Mouse (Mus musculus): Measurements from ENCODE around the gene Atp8a2. TPM values are rescaled to one million over a fixed set of nuclear protein-coding genes. Genes with fewer than 3 reads are reported as not detected.

Gene Atp8a2
- polyA plus RNA-seq, 1 experiment from 2014 or later, result 51.5 TPM

DNA sequence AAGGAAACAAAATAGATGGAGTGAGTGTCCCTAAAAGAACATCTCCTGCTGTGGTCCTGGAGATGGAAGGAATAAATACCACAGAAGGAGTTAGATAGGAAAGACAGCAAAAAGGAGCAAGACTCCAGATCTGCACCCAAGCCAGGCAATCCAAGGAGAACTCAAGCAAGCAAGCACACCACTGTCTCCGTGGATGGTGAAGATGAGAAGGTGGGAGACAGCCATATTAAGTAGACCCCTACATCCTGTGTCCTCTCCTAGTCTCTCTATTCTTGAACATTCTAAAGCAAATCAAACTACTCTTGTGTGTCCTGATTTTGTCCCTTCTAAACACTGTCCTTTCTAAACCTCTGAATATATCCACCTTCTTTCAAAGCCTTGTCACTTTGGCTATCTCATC lies 552.8 kb downstream of the Atp8a2 start:
- H3K27me3 ChIP-seq (ENCODE audit: control insufficient read depth, insufficient read depth, low read length), result no peaks in the 10 kb centered on the region
- no peaks in the 10 kb centered on the region for H3K9me3 ChIP-seq (ENCODE audit: control insufficient read depth, low read length)
- no peak overlapping the region for H3K9ac ChIP-seq (replicated peaks; ENCODE audit: low read depth, low read length)
- no peak overlapping the region for H3K4me3 ChIP-seq (ENCODE audit: low read depth, low read length)
- H3K36me3 ChIP-seq (ENCODE audit: control insufficient read depth, insufficient read depth, low read length), result no peaks in the 10 kb centered on the region
- ATAC-seq (ENCODE audit: low read depth), result no peak
- no peak overlapping the region for H3K27ac ChIP-seq (ENCODE audit: low read depth, low read length)
- WGBS, result 90% methylated on average over 1 of the region's 1 CpGs
- H3K4me2 ChIP-seq (ENCODE audit: low read depth, low read length), result no peak overlapping the region
- no peaks in the 10 kb centered on the region for H3K4me1 ChIP-seq (ENCODE audit: control insufficient read depth, insufficient read depth, low read length)

DNA sequence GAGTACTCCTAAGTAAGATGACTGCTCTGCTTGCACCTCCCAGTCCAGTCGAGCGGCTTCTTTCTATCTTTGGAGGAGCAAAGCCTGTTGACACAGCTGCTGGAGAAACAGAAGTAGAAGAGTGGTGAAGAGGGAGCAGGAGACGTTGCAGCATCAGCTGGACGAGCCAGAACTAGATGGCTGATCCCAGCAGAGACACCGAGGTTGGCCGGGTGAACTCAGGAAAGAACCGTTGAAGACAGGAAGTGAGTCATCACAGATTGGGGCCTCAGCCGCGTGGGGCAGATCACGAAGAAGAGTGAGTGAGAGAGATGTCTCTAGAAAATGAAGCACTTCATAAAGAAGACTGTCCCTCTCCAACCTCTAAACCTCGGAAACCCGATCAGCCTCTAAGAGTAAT lies 553.4 kb downstream of the Atp8a2 start:
- Histone ChIP-seq H3K4me3 (ENCODE audit: low read depth, low read length) (no peak overlapping the region), H3K27me3 (ENCODE audit: control insufficient read depth, insufficient read depth, low read length) (no peaks in the 10 kb centered on the region), H3K27ac (ENCODE audit: low read depth, low read length) (no peak overlapping the region), H3K36me3 (ENCODE audit: control insufficient read depth, insufficient read depth, low read length) (no peaks in the 10 kb centered on the region), H3K4me2 (ENCODE audit: low read depth, low read length) (no peak overlapping the region), H3K9me3 (ENCODE audit: control insufficient read depth, low read length) (no peaks in the 10 kb centered on the region), H3K9ac (replicated peaks; ENCODE audit: low read depth, low read length) (no peak overlapping the region), H3K4me1 (ENCODE audit: control insufficient read depth, insufficient read depth, low read length) (no peaks in the 10 kb centered on the region)
- 81% methylated on average over 12 of the region's 12 CpGs for WGBS
- no peak for ATAC-seq (ENCODE audit: low read depth)

DNA sequence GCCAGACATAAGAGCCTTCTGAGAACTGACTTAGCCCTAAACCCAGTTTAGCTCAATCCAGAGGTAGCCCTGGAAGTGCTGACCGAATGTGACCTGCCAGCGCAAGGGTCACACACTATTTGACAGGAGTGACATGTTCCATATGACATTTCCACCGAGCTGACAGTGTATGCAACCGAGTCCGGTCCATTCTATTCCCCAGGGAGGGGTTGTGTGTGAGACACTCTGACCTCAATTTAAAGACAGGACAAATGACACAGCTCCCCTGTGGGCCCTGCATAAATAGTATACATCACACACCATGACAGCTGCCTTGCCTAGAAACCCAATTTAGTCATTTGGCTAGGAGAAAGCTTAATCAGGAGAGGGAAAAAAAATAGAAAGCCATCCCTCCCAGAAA lies 555.1 kb downstream of the Atp8a2 start:
- Histone ChIP-seq H3K4me3 (ENCODE audit: low read depth, low read length) (no peak overlapping the region), H3K9me3 (ENCODE audit: control insufficient read depth, low read length) (no peaks in the 10 kb centered on the region), H3K36me3 (ENCODE audit: control insufficient read depth, insufficient read depth, low read length) (no peaks in the 10 kb centered on the region), H3K27me3 (ENCODE audit: control insufficient read depth, insufficient read depth, low read length) (no peaks in the 10 kb centered on the region), H3K9ac (replicated peaks; ENCODE audit: low read depth, low read length) (no peak overlapping the region), H3K27ac (ENCODE audit: low read depth, low read length) (no peak overlapping the region), H3K4me1 (ENCODE audit: control insufficient read depth, insufficient read depth, low read length) (no peaks in the 10 kb centered on the region), H3K4me2 (ENCODE audit: low read depth, low read length) (no peak overlapping the region)
- no peak for ATAC-seq (ENCODE audit: low read depth)
- WGBS, result 44% methylated on average over 5 of the region's 5 CpGs

DNA sequence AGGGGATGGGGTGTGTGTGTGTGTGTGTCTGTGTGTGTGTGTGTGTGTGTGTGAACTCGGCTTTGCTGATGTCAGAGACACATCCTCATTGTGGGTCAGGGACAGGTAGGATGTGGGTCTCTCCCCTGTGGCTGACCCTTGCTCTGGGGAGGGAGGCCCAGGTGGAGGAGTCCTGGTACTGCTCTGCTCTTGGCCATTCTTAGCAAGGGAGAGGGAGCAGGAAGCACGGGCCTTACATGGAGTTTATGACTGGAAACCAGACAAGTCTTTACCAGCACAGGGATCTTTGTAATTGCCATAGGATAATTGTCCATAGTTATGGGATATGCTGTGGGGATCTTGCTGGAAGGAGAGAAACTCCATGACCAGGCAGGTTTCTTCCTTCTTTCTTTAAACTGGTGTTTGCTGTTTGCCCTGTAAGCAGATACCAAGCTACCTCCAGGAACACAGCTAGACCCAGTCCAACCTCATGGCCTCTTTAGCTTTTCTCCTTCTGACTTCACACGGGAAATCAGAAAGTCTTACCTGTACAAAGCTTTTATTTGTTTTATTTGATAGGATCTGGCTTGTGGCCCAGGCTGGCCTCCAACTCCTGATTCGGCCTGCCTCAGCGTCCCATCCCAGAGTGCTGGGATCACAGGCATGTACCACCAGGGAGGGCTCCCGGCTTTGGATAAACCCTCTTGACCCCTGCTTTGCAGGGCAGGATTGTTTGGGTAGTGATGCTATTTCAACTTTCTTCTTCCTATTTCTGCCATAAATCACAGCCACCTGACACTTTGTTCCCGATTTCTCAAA lies 557.9 kb downstream of the Atp8a2 start:
- Histone ChIP-seq H3K27me3 (ENCODE audit: control insufficient read depth, insufficient read depth, low read length) (no peaks in the 10 kb centered on the region), H3K36me3 (ENCODE audit: control insufficient read depth, insufficient read depth, low read length) (no peaks in the 10 kb centered on the region), H3K9ac (replicated peaks; ENCODE audit: low read depth, low read length) (no peak overlapping the region), H3K27ac (ENCODE audit: low read depth, low read length) (no peak overlapping the region), H3K9me3 (ENCODE audit: control insufficient read depth, low read length) (no peaks in the 10 kb centered on the region), H3K4me1 (ENCODE audit: control insufficient read depth, insufficient read depth, low read length) (no peaks in the 10 kb centered on the region), H3K4me3 (ENCODE audit: low read depth, low read length) (no peak overlapping the region), H3K4me2 (ENCODE audit: low read depth, low read length) (no peak overlapping the region)
- ATAC-seq (ENCODE audit: low read depth), result no peak
- WGBS, result 68% methylated on average over 7 of the region's 7 CpGs

DNA sequence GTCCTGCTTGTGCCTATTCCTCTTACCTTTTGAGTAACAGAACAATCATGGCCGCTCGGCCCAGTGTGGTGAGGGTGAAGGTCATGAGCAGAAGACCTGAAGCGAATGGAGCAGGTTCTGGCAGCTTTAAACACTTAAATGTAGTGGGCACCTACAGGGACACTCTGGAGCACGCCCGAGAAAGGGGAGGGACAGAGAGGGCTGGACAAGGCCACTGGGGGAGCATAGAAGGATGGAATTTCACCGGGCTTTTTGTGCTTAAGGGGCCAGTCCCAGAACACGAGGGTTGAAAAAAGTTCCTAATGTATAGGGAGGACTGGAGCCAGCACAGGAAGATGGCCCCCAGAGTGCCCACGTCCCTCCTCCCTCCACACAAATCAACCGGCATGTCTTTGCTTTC lies 563.0 kb downstream of the Atp8a2 start:
- Histone ChIP-seq H3K27me3 (ENCODE audit: control insufficient read depth, insufficient read depth, low read length) (no peaks in the 10 kb centered on the region), H3K9ac (replicated peaks; ENCODE audit: low read depth, low read length) (no peak overlapping the region), H3K36me3 (ENCODE audit: control insufficient read depth, insufficient read depth, low read length) (no peaks in the 10 kb centered on the region), H3K4me1 (ENCODE audit: control insufficient read depth, insufficient read depth, low read length) (no peaks in the 10 kb centered on the region), H3K4me3 (ENCODE audit: low read depth, low read length) (no peak overlapping the region), H3K9me3 (ENCODE audit: control insufficient read depth, low read length) (no peaks in the 10 kb centered on the region), H3K4me2 (ENCODE audit: low read depth, low read length) (no peak overlapping the region), H3K27ac (ENCODE audit: low read depth, low read length) (no peak overlapping the region)
- WGBS, result 89% methylated on average over 9 of the region's 9 CpGs
- ATAC-seq (ENCODE audit: low read depth), result no peak

DNA sequence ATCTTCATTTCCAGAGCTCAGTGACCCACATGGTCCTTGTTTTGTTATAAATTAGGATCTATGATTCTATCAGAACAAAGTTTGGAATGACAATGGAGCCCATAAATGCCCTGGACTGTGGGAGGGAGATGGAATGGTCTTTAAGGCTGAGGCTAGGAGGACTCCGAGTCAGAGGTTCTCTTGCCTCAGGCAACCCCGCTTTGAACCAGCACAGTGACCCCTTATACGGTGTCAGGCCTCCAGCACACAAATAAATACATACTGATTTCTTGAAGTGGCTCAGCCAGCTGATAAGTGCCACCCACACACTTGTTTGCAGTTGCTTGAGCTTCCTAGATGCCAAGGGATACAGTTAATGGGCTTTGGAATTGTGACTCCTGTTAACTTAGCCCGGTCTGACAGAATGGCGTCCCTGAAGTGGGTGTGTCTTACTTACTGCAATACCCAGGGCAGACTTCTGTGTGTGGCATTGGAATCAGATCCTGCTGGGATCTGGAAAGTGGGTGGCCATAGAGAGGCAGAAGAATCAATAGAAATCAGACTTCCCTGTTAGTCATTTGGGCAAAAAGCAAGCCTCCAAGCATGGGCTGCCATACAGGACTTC lies 563.6 kb downstream of the Atp8a2 start:
- WGBS, result 82% methylated on average over 5 of the region's 5 CpGs
- H3K9me3 ChIP-seq (ENCODE audit: control insufficient read depth, low read length), result no peaks in the 10 kb centered on the region
- no peak overlapping the region for H3K27ac ChIP-seq (ENCODE audit: low read depth, low read length)
- no peak overlapping the region for H3K4me3 ChIP-seq (ENCODE audit: low read depth, low read length)
- no peak; the same call in 1 of the 2 replicates for ATAC-seq (ENCODE audit: low read depth)
- no peak overlapping the region for H3K4me2 ChIP-seq (ENCODE audit: low read depth, low read length)
- H3K9ac ChIP-seq (replicated peaks; ENCODE audit: low read depth, low read length), result no peak overlapping the region
- H3K4me1 ChIP-seq (ENCODE audit: control insufficient read depth, insufficient read depth, low read length), result no peaks in the 10 kb centered on the region
- no peaks in the 10 kb centered on the region for H3K27me3 ChIP-seq (ENCODE audit: control insufficient read depth, insufficient read depth, low read length)
- H3K36me3 ChIP-seq (ENCODE audit: control insufficient read depth, insufficient read depth, low read length), result no peaks in the 10 kb centered on the region

DNA sequence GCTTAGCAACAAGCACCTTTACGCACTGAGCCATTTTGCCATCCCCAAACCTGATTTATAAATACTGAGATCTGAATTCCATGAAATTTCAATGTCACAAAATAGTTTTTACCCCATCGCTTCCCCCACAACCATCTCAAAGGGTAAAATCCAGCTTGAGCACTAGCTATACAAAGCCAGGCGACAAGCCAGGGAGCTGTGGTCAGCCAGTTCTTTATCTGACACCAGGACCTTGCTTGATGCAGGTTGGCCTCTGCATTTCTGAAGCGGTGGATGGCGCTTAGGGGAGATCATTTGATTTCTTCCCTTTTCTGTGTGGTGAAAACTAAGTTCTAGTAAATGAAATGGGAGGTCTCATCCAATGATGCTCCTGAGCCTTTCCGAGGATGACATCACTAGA lies 564.9 kb downstream of the Atp8a2 start:
- no peaks in the 10 kb centered on the region for H3K36me3 ChIP-seq (ENCODE audit: control insufficient read depth, insufficient read depth, low read length)
- peaks cover 5% of the 10 kb centered on the region; the same call in 1 of the 2 replicates for H3K4me1 ChIP-seq (ENCODE audit: control insufficient read depth, insufficient read depth, low read length)
- H3K27ac ChIP-seq (ENCODE audit: low read depth, low read length), result no peak overlapping the region
- H3K4me2 ChIP-seq (ENCODE audit: low read depth, low read length), result no peak overlapping the region
- no peak for ATAC-seq (ENCODE audit: low read depth)
- 94% methylated on average over 6 of the region's 6 CpGs for WGBS
- no peak overlapping the region for H3K9ac ChIP-seq (replicated peaks; ENCODE audit: low read depth, low read length)
- H3K27me3 ChIP-seq (ENCODE audit: control insufficient read depth, insufficient read depth, low read length), result no peaks in the 10 kb centered on the region
- no peaks in the 10 kb centered on the region for H3K9me3 ChIP-seq (ENCODE audit: control insufficient read depth, low read length)
- no peak overlapping the region for H3K4me3 ChIP-seq (ENCODE audit: low read depth, low read length)

DNA sequence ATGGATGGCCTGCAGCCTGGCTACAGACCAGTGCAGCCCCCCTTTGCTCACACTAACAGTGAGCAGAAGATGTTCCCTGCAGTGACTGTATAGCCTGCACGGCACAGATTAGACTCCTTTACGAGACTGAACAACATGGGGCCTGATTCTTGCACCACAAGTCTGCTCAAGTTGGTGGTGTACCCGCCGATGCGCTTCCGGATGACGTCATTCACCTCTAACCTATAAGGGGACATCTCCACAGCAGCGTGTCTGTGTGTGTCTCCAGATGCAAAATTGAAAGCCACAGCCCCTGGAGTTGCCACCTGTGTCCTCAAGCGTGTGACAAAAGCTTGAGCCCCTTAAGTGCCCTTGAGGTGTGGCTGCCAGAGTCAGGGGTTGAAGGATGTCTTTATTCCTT lies 566.9 kb downstream of the Atp8a2 start:
- Histone ChIP-seq H3K4me1 (ENCODE audit: control insufficient read depth, insufficient read depth, low read length) (peaks cover 12% of the 10 kb centered on the region; the same call in 1 of the 2 replicates), H3K27me3 (ENCODE audit: control insufficient read depth, insufficient read depth, low read length) (peaks cover 4% of the 10 kb centered on the region; the same call in 1 of the 2 replicates), H3K9ac (replicated peaks; ENCODE audit: low read depth, low read length) (no peak overlapping the region), H3K4me3 (ENCODE audit: low read depth, low read length) (no peak overlapping the region), H3K27ac (ENCODE audit: low read depth, low read length) (no peak overlapping the region), H3K4me2 (ENCODE audit: low read depth, low read length) (no peak overlapping the region), H3K9me3 (ENCODE audit: control insufficient read depth, low read length) (no peaks in the 10 kb centered on the region), H3K36me3 (ENCODE audit: control insufficient read depth, insufficient read depth, low read length) (no peaks in the 10 kb centered on the region)
- WGBS, result 77% methylated on average over 9 of the region's 9 CpGs
- ATAC-seq (ENCODE audit: low read depth), result no peak

DNA sequence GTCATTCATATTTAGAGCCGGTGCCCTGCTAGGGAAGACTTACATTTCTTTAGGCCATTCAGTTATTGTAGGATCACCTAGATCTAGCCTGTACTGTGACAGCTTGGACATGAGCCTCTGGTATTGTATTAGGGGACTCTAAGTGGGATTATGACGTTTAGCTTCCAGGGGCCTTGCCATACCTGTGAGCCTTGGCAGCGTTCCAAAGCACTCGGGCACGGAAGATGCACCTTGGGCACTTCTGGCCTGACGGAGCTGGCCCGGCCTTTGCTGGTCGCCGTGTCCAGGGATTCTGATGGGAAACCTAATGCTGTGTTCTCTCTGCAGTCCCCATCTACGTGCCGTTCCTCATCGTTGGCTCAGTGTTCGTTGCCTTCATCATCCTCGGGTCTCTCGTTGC lies 567.7 kb downstream of the Atp8a2 start:
- H3K4me1 ChIP-seq (ENCODE audit: control insufficient read depth, insufficient read depth, low read length), result peaks cover 12% of the 10 kb centered on the region; the same call in 1 of the 2 replicates
- WGBS, result 88% methylated on average over 15 of the region's 15 CpGs
- H3K27me3 ChIP-seq (ENCODE audit: control insufficient read depth, insufficient read depth, low read length), result peaks cover 4% of the 10 kb centered on the region; the same call in 1 of the 2 replicates
- H3K4me3 ChIP-seq (ENCODE audit: low read depth, low read length), result no peak overlapping the region
- no peak for ATAC-seq (ENCODE audit: low read depth)
- H3K4me2 ChIP-seq (ENCODE audit: low read depth, low read length), result no peak overlapping the region
- H3K9ac ChIP-seq (replicated peaks; ENCODE audit: low read depth, low read length), result no peak overlapping the region
- no peaks in the 10 kb centered on the region for H3K36me3 ChIP-seq (ENCODE audit: control insufficient read depth, insufficient read depth, low read length)
- no peak overlapping the region for H3K27ac ChIP-seq (ENCODE audit: low read depth, low read length)
- H3K9me3 ChIP-seq (ENCODE audit: control insufficient read depth, low read length), result no peaks in the 10 kb centered on the region

Data from neural tube, embryonic 14.5 days (tissue).